Mouse (Mus musculus): Measurements from ENCODE around the gene Hmgcr. TPM values are rescaled to one million over a fixed set of nuclear protein-coding genes. Genes with fewer than 3 reads are reported as not detected.

Hmgcr gene
- polyA plus RNA-seq, 1 experiment from 2014 or later, result 101 TPM

GRCm38 (mm10) chr13:96604242-96604641, 66.5 kb downstream of the Hmgcr start:
- H3K9ac ChIP-seq (replicated peaks; ENCODE audit: low read depth, low read length), result no peak overlapping the region
- H3K4me1 ChIP-seq (ENCODE audit: control insufficient read depth, insufficient read depth, low read length), result no peaks in the 10 kb centered on the region
- ATAC-seq (ENCODE audit: insufficient number of reproducible peaks, insufficient read depth, low FRiP score, low read depth), result no peak
- no peaks in the 10 kb centered on the region for H3K27me3 ChIP-seq (ENCODE audit: control insufficient read depth, insufficient read depth, low read length)
- H3K9me3 ChIP-seq (ENCODE audit: control insufficient read depth, low read depth, low read length), result no peaks in the 10 kb centered on the region
- no peak overlapping the region for H3K4me3 ChIP-seq (ENCODE audit: low read depth, low read length)
- H3K27ac ChIP-seq (ENCODE audit: low read length), result no peak overlapping the region
- no peak overlapping the region for H3K4me2 ChIP-seq (replicated peaks; ENCODE audit: low read depth, low read length)
- 90% methylated on average over 2 of the region's 2 CpGs for WGBS
- peaks cover 16% of the 10 kb centered on the region; the same call in 1 of the 2 replicates for H3K36me3 ChIP-seq (ENCODE audit: control insufficient read depth, insufficient read depth, low read length)

- Histone ChIP-seq H3K4me1 (ENCODE audit: control insufficient read depth, insufficient read depth, low read length) (no peaks in the 10 kb centered on the region), H3K27me3 (ENCODE audit: control insufficient read depth, insufficient read depth, low read length) (no peaks in the 10 kb centered on the region), H3K4me3 (ENCODE audit: low read depth, low read length) (no peak overlapping the region), H3K27ac (ENCODE audit: low read length) (no peak overlapping the region), H3K4me2 (replicated peaks; ENCODE audit: low read depth, low read length) (no peak overlapping the region), H3K9ac (replicated peaks; ENCODE audit: low read depth, low read length) (no peak overlapping the region), H3K36me3 (ENCODE audit: control insufficient read depth, insufficient read depth, low read length) (peaks cover 8% of the 10 kb centered on the region; the same call in 1 of the 2 replicates), H3K9me3 (ENCODE audit: control insufficient read depth, low read depth, low read length) (no peaks in the 10 kb centered on the region)
- WGBS, result 85% methylated on average over 9 of the region's 9 CpGs
- ATAC-seq (ENCODE audit: insufficient number of reproducible peaks, insufficient read depth, low FRiP score, low read depth), result no peak
Measured at GRCm38 (mm10) chr13:96599182-96599581, 71.6 kb downstream of the Hmgcr start.

Other genes with a start within 250 kb of the Hmgcr start
- 0.15 and 0.33 TPM in 2 replicates for gene Ankdd1b, start 199.7 kb downstream of the Hmgcr start, polyA plus RNA-seq (2014; fragmentation: Nextera tagmentation; extraction: Ambion mirVana)
- not detected in 2 replicates for gene Gm17622, start 180.2 kb downstream of the Hmgcr start, polyA plus RNA-seq (2014; fragmentation: Nextera tagmentation; extraction: Ambion mirVana)
- 11.5 and 13.6 TPM in 2 replicates for gene Polk, start 128.4 kb downstream of the Hmgcr start, polyA plus RNA-seq (2014; fragmentation: Nextera tagmentation; extraction: Ambion mirVana)
- 19.6 and 22.3 TPM in 2 replicates for gene Col4a3bp, start 128.3 kb downstream of the Hmgcr start, polyA plus RNA-seq (2014; fragmentation: Nextera tagmentation; extraction: Ambion mirVana)
- not detected in 2 replicates for gene Ankrd31, start 77.3 kb upstream of the Hmgcr start, polyA plus RNA-seq (2014; fragmentation: Nextera tagmentation; extraction: Ambion mirVana)

All from stomach, embryonic 14.5 days (tissue).